Mouse (Mus musculus) forelimb bud, embryonic 11.5 days (tissue): ENCODE measurements around the gene Alkbh6.

Source experiments
- DNase-seq: peaks from one replicate; pipeline ENCODE4 v3.0.0-alpha.2; 2012; ENCODE audit warnings: low read depth, low spot score

Gene Alkbh6

DNA sequence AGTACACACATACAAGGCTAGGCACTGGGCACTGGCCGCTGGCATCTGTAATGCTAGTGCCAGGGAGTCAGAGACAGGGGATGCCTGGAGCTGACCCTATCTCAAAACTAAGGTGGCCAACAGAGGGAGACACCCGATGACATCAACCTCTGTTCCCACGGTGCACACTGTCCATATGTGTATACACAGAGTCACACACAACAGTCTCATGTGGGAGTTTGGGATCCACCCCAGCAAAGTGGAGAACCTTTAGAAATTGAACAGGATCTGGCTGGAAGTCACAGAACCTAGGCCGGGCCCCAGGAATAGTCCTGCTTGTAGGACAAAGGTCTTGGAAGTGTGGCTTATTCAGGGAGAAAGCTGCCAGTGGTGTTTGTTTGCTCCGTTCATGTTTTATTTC, 14.2 kb upstream of the Alkbh6 start:
- no peak for DNase-seq

GRCm38 (mm10) chr7:30295103-30295502, 13.4 kb upstream of the Alkbh6 start:
- no peak for DNase-seq

GRCm38 (mm10) chr7:30296816-30297215, 11.7 kb upstream of the Alkbh6 start:
- DNase-seq = no peak

- DNase-seq = no peak
These were observed 11.3 kb upstream of the Alkbh6 start for GRCm38 (mm10) chr7:30297266-30297665.

DNA sequence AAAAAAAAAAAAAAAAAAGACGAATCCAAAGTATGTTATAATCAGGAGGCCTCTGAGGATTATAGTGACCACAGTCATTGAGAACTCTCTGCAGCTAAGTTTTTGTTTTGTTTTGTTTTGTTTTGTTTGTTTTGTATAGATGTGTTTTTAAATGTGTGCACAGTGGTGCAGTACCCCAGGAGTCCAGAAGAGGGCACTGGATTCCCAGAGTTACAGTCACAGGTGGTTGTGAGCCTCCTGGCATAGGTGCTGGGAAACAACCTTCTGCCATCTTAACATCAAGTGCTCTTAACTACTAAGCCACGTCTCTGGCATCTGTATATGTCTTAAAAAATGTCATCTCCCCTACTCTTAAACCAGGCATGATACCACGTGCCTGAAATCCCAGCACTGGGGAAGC, 7.6 kb upstream of the Alkbh6 start:
- DNase-seq = no peak

DNA sequence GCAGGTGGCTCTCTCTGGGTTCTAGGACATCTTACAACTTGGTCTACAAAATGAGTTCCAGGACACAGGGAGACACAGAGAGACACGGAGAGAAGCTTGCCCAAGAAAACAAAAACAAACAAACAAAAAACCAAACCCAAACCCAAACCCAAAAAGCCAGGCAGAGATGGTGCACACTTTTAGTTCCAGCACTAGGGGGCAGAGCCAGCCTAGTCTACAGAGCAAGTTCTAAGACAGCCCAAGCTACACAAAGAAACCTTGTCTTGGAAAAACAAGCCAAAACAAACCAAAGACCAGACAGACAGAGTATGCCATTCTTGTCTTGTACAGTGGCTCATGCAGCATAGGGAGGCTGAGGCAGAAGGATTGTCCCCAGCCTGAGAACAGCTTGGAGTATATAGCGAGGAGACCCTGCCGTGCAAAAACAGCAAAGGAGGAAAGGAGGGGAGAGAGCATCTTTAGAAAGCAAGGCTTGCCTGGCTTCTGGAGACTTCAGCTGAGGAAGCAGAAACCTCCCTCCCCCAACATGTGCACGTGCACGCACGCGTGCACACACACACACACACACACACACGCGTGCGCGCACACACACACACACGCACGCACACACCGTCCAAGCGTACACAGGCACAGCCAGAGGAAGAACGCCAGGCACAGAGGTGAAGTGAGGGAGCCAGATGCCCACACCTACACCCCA, 2.3 kb upstream of the Alkbh6 start:
- DNase-seq = no peak

GRCm38 (mm10) chr7:30309395-30310129, 1.0 kb downstream of the Alkbh6 start:
- no peak for DNase-seq

DNA sequence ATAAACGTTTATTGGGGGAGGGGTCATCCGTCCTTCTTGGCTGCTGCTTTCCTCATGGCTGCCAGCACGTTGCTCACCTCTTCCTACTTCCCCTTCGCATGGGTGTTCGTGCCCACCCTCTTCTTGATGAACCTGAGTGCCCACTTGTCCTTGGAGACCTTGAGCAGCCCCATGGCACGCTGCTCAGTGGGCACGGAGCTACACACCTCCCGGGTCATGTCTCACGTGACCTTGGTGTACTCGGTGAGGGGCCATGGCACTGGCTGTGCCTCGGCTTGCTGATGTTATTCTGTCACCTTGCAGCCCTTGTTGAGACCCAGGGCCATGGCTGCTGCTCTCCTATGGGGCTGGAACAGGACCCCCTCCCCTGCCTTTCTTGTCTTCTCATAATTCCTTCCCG, 1.6 kb downstream of the Alkbh6 start:
- DNase-seq = no peak

- DNase-seq = no peak
These were observed 5.3 kb downstream of the Alkbh6 start for GRCm38 (mm10) chr7:30313666-30314320.

- DNase-seq = peak; percentile 76
These were observed 6.2 kb downstream of the Alkbh6 start, which contains the start of gene Syne4 for GRCm38 (mm10) chr7:30314721-30315155. TSS of gene Syne4 (plus strand) at chr7:30314807.

DNA sequence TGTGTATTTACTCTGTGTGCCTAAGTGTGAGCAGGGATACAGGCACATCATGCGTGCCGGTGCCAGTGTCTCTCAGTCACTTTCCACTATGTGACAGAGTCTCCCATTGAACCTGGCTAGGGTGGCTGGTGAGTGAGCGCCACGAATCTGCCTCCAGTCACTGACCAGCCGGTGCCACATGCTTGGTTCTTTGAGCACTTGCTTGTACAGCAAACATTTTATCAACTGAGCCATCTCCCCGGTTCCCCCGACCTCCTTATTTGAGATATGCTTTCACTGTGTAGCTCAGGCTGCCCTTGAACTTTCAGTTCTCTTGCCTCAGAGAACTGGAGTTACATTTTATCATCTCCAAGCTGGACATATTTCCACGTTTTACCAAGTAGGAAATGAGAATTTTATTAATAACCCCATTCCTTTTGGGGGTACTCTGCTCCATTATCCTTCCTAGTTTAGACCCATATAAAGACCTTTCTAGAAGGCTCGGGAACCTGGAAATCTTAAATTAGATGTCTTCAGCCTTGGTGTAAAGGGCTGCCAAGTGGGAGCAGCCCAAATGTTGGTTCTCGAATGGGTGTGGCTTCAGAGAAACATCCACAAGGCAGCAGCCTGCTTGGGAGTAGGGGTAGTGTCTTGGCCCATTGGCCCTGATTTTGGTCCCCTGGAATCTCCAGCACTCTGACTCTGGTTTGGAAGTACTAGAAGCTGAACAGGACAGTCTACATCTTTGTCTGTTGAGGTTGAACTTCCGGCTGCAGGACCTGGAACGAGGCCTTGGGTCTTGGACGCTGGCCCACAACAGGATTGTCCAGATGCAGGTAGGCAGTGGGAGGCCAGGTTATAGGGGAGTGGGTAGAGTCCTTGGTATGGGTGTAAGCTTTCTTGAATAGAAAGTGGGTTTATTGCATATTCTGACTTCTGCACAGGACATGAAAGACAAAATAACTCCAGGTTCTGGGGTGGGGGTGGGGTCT, 7.3 kb downstream of the Alkbh6 start:
- no peak for DNase-seq

DNA sequence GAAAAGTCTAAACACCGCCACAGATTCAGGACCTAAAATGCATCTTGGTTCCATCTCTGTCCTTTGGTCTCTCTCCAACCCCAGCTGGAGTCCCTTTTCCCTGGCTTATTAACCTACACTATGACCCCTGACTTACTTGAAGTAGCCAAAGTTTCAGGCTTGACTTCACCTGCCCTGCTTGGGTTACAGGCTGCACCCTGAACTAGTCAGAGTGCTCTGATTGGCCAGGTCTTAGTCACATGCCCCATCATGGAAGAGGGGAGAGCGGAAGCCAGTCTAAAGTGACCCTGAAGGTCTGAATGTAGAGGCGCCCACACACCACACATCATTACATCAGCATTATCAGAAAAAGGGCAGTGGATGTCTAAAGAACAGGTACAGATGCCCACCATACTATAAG, 9.6 kb downstream of the Alkbh6 start:
- DNase-seq = no peak

- no peak for DNase-seq
These were observed 12.4 kb downstream of the Alkbh6 start for GRCm38 (mm10) chr7:30320946-30321345.

DNA sequence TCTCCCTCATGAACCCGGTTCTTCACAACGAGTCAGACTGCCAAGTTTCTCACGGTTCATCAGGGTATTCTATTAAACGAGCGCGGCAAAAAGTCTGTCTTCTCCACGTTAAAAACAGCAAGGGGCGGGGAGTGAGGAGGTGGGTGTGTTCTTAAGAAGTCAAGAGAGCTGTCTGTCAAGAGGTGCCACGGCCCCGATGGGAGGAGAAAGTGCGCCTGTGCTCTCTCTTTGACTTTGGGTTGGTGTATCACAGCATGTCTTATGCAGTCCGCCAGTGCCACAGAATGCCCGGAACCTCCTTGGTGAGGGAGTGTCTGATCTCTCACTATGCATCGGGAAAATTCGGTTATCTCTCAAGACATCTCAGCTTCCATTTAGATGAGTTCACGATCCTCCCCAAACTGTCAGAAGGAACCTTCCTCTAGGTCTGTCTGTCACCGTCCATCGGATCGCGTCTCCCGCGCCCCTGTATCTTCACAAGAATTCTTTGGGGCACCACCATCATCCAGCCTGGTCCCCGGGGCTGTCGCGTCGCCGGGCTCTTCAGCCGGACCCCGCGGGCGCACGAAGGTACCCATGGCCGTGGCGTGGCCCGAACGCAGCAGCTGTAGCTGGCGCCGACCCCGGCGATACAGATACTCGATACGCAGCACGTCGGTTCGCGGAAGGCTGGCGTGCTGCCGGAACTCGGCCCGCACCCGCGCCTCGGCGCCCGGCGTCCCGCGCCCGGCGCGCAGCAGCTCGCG, 13.2 kb downstream of the Alkbh6 start, which contains the start of gene E130208F15Rik:
Gene E130208F15Rik, plus strand, starts transcription at position 202 of the 746 bp plus-strand sequence.
- peak; percentile 35 for DNase-seq

GRCm38 (mm10) chr7:30322285-30322667, 13.8 kb downstream of the Alkbh6 start:
- DNase-seq = peak; percentile 97

DNA sequence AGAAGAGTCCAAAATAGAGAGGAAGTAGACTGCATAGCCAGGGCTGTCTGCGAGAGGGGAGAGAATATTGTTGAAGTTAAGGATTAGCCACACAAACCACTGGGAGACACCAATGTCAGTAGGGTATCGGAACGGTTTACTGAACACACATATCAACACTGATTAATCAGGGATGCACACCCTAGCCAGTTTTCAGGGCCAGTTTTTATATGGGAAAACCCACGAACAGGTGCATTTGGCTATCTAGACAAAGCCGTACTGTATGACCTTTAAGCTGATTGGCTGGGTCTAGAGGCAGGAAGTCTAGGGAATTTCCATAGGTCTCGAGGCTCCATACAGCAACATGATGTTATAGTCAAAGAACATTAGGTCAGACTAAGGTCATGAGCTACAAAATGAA, 14.3 kb downstream of the Alkbh6 start:
- DNase-seq = no peak

GRCm38 (mm10) chr7:30323795-30324194, 15.3 kb downstream of the Alkbh6 start, which contains the start of gene Sdhaf1:
TSS of gene Sdhaf1 (minus strand) at chr7:30323895.
- no peak for DNase-seq

DNA sequence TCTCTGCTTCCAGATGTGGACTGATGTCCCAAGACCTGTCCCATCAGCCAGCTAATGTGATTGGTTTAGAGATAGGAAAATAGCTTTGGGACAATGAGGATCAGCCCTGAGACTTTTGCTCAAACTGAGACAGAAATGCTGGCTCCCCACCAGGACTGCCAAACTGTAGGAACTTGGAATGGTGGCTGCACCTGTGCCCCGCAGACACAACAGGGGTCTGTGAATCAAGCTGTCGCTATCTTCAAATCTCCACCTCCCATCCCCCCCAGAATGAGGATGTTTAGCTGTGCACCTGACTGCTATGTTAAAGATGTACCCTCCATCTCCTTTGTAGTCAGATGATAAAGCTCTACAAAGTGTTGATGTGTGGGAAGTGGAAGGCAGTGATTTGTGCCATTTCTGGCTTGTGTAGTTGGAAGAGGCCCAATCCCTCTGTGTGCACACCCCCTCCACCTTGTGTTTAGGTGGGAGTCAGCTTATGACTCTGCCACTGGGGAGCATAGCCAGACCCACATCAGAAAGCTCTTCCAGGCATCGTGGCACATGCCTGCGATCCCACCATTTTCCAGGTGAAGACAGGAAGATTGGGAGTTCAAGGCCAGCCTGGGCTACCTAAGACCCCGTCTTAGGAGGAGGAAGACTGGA, 15.9 kb downstream of the Alkbh6 start:
- DNase-seq = no peak

- peak; percentile 61 for DNase-seq
These were observed 16.8 kb downstream of the Alkbh6 start for GRCm38 (mm10) chr7:30325364-30325763.

DNA sequence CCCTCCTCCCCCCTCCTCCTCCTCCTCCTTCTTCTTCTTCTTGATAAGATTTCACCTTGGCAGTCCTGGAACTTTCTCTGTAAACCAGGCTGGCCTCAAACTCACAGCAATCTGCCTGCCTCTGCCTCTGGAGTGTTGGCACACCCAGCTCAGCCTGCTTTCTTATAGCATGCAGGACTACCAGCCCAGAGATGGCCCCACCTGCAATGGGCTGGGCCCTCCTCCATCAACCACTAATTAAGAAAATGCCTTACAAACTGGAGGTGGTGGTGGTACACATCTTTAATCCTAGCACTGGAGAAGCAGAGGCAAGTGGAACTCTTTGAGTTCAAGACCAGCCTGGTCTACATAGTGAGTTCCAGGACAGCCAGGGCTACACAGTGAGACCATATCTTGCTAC, 17.9 kb downstream of the Alkbh6 start:
- no peak for DNase-seq
